Mouse (Mus musculus) liver, embryonic 14.5 days (tissue): ENCODE measurements at regions not wholly inside any gene's neighbourhood (a gene's known extent, or its start where the extent isn't known, plus 50 kb on each side); places are given as distances from the start of the nearest gene placed in this dataset.

Experiments used
- CTCF ChIP-seq: IDR thresholded peaks from 2 replicates; pipeline ENCODE4 v1.5.1; 2016; ENCODE audit warnings: antibody characterized with exemption, low read depth, control low read depth
- EP300 ChIP-seq: IDR thresholded peaks from 2 replicates; pipeline ENCODE4 v1.6.1; 2016; ENCODE audit warnings: antibody characterized with exemption, low read depth

GRCm38 (mm10) chr12:77972165-77972564, 221.9 kb upstream of the Gm6657 start:
- TF ChIP-seq CTCF (no peak), EP300 (no peak)
